Mouse (Mus musculus) layer of hippocampus, postnatal 14 days (tissue): ENCODE data around the gene Smco4. TPM values are rescaled to one million over a fixed set of nuclear protein-coding genes. Genes with fewer than 3 reads are reported as not detected.

Source experiments
- DNase-seq, 2 experiments: peaks; one replicate each; pipeline ENCODE4 v3.0.0; 2021 to 2022; ENCODE audit warnings: low spot score in 2 of 2, mixed read lengths in 1 of 2
- total RNA-seq, 2 experiments: library from RNA; stranded (reverse); gene quantifications; 2 replicates each; pipeline ENCODE4 v1.2.3; 2021

Smco4 gene
- total RNA-seq, 2 experiments from 2014 or later = 7.1 to 7.3 TPM

- DNase-seq = no peak
These were observed 13.6 kb downstream of the Smco4 start for GRCm38 (mm10) chr9:15506863-15507262.

GRCm38 (mm10) chr9:15507431-15507875 lies 14.2 kb downstream of the Smco4 start:
- DNase-seq = no peak

GRCm38 (mm10) chr9:15509363-15509762 lies 16.1 kb downstream of the Smco4 start:
- no peak for DNase-seq

GRCm38 (mm10) chr9:15510557-15511310 lies 17.5 kb downstream of the Smco4 start:
- DNase-seq = no peak

- DNase-seq = no peak
These were observed 19.7 kb downstream of the Smco4 start for GRCm38 (mm10) chr9:15512918-15513317.

GRCm38 (mm10) chr9:15516007-15516406 lies 22.8 kb downstream of the Smco4 start:
- DNase-seq = no peak

GRCm38 (mm10) chr9:15517979-15518378 lies 24.7 kb downstream of the Smco4 start:
- DNase-seq = no peak

- DNase-seq = peak in 1 of 2 experiments; percentile 22
These were observed 29.1 kb downstream of the Smco4 start for GRCm38 (mm10) chr9:15522348-15522747.

GRCm38 (mm10) chr9:15522887-15523286 lies 29.7 kb downstream of the Smco4 start:
- DNase-seq = no peak

- DNase-seq = no peak
These were observed 30.4 kb downstream of the Smco4 start for GRCm38 (mm10) chr9:15523646-15524045.

- DNase-seq = no peak
These were observed 32.0 kb downstream of the Smco4 start for GRCm38 (mm10) chr9:15525246-15525645.

- DNase-seq = peak; percentile 48 to 57
These were observed 33.3 kb downstream of the Smco4 start for GRCm38 (mm10) chr9:15526539-15526938.

GRCm38 (mm10) chr9:15527846-15528245 lies 34.6 kb downstream of the Smco4 start:
- DNase-seq = no peak

- no peak for DNase-seq
These were observed 35.1 kb downstream of the Smco4 start for GRCm38 (mm10) chr9:15528368-15528767.

- no peak for DNase-seq
These were observed 36.2 kb downstream of the Smco4 start for GRCm38 (mm10) chr9:15529275-15529964.

GRCm38 (mm10) chr9:15529965-15530320 lies 36.7 kb downstream of the Smco4 start:
- no peak for DNase-seq

GRCm38 (mm10) chr9:15531204-15531603 lies 38.0 kb downstream of the Smco4 start:
- no peak for DNase-seq

- DNase-seq = no peak
These were observed 40.3 kb downstream of the Smco4 start for GRCm38 (mm10) chr9:15533336-15534070.

GRCm38 (mm10) chr9:15534110-15534509 lies 40.9 kb downstream of the Smco4 start:
- no peak for DNase-seq

- no peak for DNase-seq
These were observed 42.2 kb downstream of the Smco4 start for GRCm38 (mm10) chr9:15535418-15535817.

- no peak for DNase-seq
These were observed 43.7 kb downstream of the Smco4 start for GRCm38 (mm10) chr9:15536861-15537426.
